Mouse (Mus musculus): ENCODE measurements around the gene Zfp867. TPM values are rescaled to one million over a fixed set of nuclear protein-coding genes. Genes with fewer than 3 reads are reported as not detected.

Gene Zfp867
- total RNA-seq, 2 experiments from 2014 or later: 5.7 to 6.1 TPM

Other genes starting within 250 kb of the Zfp867 start
- 100 to 1,000 TPM; 264 to 267 TPM for gene Arf1, start 244.2 kb downstream of the Zfp867 start, total RNA-seq (2021)
- gene Wnt3a, start 181.7 kb downstream of the Zfp867 start, total RNA-seq (2021): not detected
- gene Wnt9a, start 165.5 kb downstream of the Zfp867 start, total RNA-seq (2021): 10 to 100 TPM; 12.8 to 15.4 TPM
- gene Prss38, start 96.8 kb downstream of the Zfp867 start, total RNA-seq (2021): not detected
- 10 to 100 TPM in 1 of 2 experiments, 1 to 10 TPM in 1; 8.5 to 10.0 TPM for gene Jmjd4, start 22.4 kb downstream of the Zfp867 start, total RNA-seq (2021)
- 10 to 100 TPM; 34.8 to 40.9 TPM for gene Snap47, start 21.3 kb downstream of the Zfp867 start, total RNA-seq (2021)
- gene Zkscan17, start 54.3 kb upstream of the Zfp867 start, total RNA-seq (2021): 10 to 100 TPM; 21.1 to 22.0 TPM
- under 1 TPM; 0.47 to 0.69 TPM for gene Nlrp3, start 69.1 kb upstream of the Zfp867 start, total RNA-seq (2021)
- not detected for gene Olfr222, start 103.8 kb upstream of the Zfp867 start, total RNA-seq (2021)
- gene Olfr223, start 120.8 kb upstream of the Zfp867 start, total RNA-seq (2021): not detected
- 100 to 1,000 TPM; 213 to 215 TPM for gene Mprip, start 188.8 kb upstream of the Zfp867 start, total RNA-seq (2021)

Data from gastrocnemius, postnatal 4 days (tissue).